Mouse (Mus musculus) T-helper 1 cell (primary cell): Measurements from ENCODE around the gene Cmtm8.

ENCODE experiments used
- in situ Hi-C: fragments of 300-600 bp; cut with MboI, MseI; formaldehyde crosslinking; loops from one replicate; pipeline ENCODE4 v1.15.1; 2025; ENCODE audit warnings: high pct_unique_total_duplicates

The Cmtm8 gene

GRCm38 (mm10) chr9:114787134-114787533, 56.8 kb downstream of the Cmtm8 start:
- in situ Hi-C loops, result no loop called here

DNA sequence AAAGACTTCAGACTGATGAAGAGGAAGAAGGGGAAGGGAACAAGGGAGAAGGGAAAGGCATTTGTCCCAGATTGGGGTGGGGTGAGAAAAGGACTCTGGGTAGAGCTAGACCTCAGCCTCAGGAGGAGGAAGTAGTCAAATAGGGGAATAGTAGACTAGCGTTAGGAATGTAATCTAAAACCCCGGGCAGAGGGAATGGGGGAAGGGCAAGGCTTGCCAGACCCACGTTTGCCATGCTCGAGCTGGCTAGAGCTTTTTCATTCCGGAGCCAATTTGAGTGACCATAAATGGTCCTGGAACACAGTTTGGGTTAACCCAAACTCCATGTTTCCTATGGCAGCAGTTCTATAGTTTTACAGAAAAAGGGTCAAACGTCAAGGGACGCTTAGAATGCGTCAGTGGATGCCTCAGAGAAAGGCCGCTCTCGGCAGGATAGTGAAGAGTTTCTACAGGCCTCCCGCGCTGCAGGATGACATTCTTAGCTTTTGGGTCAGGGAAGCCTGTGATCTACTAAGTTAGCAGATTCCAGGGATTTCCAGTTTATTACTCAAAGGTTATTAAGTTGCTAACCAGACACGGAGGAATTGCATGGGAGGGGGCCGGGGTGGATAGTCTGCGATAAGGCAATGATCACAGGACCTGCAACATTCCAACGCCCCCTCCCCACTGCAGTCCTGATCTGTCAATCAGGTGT, 58.4 kb downstream of the Cmtm8 start:
- in situ Hi-C loops, result no loop called here

- in situ Hi-C loops, result no loop called here
Measured at GRCm38 (mm10) chr9:114781526-114782212, 62.3 kb downstream of the Cmtm8 start, which contains the start of gene Cmtm7. Gene Cmtm7, minus strand, starts transcription at chr9:114781856.

DNA sequence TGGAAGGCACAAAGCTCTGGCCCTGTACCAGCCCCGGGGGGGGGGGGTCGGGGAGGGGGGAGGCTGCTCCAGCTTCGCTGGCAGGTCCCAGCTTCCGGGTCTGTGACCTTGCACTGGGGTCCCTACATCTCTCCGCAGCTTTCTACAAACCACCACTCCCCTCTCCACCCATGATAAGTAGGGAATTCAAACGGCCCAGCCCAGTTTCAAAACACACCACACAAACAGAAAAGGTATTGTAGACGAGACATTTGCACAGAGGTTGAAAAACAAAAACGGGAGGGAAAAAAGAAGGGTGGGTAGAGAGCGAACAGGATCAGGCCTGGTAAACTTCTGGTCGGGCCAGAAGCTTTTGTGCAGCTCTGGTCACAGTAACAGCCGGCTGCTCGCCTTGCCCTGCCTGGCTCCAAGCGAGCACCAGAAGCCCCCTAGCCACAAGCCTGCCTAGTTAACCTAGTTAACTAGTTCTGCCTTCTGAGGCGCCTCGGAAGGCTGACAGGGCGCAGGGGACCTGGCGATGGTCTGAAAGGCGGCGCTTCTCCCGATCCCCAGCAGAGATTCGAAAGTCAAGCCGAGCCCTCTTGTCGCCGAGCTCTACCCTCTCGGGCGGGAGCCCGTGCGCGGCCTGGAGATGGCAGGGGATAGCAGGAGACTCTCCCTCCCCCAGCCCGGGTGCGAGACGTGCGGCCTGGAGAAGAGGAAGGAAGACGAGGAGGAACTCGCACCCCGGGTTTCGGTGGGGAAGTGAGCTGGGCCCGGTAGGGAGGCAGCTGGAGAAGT, 63.0 kb downstream of the Cmtm8 start:
- in situ Hi-C loops, result no loop called here

GRCm38 (mm10) chr9:114779984-114780745, 63.8 kb downstream of the Cmtm8 start:
- in situ Hi-C loops, result no loop called here

DNA sequence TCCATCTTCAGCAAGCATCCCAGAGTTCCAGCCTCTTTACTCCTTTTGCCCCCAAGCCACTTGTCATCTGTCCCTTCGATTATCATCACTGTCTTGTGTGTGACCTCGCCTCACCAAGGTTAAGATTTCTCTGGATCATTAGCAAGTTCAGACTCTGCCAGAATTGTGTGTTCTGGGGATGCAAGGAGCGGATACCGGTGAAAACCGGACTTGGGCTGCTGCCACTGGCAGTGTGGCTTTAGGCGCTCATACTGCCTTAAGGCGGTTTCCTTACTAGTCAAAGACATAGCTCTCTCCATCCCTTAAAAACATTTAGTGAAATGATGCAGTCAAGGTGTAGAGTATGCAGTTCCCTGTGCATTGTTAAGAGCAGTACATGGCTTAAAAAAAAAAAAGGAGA, 65.1 kb downstream of the Cmtm8 start:
- in situ Hi-C loops, result no loop called here

GRCm38 (mm10) chr9:114778047-114778390, 65.9 kb downstream of the Cmtm8 start:
- in situ Hi-C loops, result no loop called here

GRCm38 (mm10) chr9:114777178-114778046, 66.5 kb downstream of the Cmtm8 start:
- in situ Hi-C loops, result no loop called here

GRCm38 (mm10) chr9:114776361-114776760, 67.6 kb downstream of the Cmtm8 start:
- in situ Hi-C loops, result no loop called here

GRCm38 (mm10) chr9:114775272-114775671, 68.7 kb downstream of the Cmtm8 start:
- in situ Hi-C loops, result no loop called here

DNA sequence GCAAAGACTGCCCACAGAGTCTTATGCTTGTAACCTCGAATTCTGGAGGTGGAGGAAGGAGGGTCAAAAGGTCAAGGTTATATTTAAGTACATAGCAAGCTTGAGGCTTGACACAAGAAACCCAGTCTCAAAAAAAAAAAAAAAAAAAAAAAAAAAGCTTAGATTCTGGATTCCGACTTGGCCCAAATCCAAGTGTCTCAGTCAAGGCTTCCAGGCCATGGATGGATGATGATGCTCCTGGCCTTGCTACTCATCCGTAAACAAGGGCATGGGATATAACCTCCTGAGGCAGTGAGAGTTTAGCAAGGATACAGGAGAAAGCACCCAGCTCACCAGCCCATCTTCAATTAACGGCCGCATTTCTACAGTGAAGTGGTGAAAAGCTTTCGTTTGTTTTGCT, 69.3 kb downstream of the Cmtm8 start:
- in situ Hi-C loops, result no loop called here

DNA sequence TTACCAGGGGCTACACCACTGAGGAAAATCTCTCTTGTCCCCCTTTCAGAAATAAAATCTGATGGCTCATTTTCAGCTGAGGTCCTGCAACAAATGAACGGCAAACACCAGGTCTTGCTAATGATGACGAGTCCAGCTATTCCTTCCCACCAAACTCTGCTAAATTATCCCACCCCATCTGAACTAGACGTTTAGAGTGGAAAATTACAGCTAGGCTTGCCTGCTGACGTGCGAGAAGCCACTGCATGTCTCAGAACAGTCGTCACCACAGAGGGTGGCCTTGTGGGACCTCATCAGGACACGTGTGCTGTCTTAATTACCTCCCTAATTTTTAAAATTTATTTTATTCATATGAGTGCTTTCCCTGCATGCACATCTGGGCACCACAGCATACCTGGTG, 72.4 kb downstream of the Cmtm8 start:
- in situ Hi-C loops, result no loop called here

- in situ Hi-C loops, result no loop called here
Measured at GRCm38 (mm10) chr9:114770224-114770623, 73.7 kb downstream of the Cmtm8 start.

DNA sequence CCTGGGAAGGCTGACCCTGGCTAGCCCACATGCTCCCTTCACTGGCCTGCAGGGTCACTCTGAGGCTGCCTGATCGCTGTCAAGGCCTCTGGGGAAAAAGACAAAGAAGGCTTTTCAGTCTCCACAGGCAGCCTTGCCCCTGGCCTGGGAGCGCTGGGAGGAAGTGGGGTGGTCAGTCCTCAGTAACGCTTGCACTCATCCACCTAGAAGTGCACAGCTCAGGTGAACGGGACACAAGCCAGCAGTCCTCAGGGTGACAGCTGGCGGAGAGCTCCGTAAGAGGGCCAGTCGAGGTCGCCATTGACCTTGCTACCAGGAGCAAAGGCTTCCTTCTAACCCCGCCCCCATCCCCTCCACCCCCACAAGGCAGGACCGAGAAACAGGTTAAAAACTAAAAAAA, 75.9 kb downstream of the Cmtm8 start:
- in situ Hi-C loops, result no loop called here

DNA sequence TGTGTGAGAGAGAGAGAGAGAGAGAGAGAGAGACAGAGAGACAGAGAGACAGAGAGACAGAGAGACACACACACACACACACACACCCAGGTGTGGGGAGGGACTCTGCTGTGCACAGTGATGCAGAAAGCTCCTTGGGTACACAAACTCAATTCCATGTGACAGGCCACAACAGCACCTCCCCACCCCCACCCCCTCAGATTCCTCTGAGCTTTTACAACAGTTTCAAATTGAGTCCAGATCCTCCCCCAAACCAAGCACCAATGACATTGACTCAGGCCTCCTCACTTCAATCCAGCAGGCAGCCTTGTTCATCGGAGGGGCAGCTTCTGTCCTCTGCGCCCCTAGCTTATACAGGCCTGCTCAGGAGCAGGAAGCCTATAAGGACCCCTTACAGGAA, 76.4 kb downstream of the Cmtm8 start:
- in situ Hi-C loops, result no loop called here

DNA sequence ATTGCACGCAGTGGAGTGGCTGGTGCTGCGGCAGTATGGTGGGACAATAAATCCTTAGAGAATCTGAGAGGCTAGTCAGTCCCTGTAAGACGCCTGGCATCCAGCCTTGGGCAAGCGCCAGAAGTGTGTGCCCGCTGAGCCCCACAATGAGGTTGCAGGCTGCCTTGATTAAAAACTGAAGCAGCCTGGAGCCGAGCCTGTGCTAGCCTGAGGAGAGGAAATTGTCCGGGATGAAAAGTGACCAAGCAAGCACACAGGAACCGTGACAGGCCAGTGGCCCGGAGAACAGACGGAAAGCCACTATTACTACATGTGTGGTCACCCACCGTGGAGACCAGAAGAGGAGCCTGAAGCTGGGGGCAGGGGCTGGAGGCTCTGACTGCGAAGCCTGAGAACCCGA, 76.9 kb downstream of the Cmtm8 start:
- in situ Hi-C loops, result no loop called here

DNA sequence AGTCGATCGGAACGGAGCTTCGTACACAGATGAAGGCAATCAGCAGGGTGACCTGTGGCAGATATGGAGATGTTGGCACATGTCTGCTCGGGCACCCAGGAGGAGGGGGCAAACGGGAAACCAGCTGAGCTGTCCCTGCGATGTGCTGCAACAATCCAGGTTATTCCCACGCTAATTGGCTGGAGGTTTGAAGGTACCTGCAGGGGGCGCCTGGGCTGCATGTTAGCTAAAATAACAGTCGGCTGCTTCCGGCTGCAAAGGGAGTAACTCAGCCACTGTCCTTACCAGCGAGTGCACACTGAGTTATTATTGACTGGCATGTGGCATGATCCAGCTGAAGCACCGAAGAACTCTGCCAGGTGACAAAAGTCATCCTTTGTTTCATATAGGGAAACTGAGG, 80.6 kb downstream of the Cmtm8 start:
- in situ Hi-C loops, result no loop called here

GRCm38 (mm10) chr9:114761848-114762247, 82.1 kb downstream of the Cmtm8 start:
- in situ Hi-C loops, result no loop called here

GRCm38 (mm10) chr9:114760353-114760752, 83.6 kb downstream of the Cmtm8 start:
- in situ Hi-C loops, result no loop called here

GRCm38 (mm10) chr9:114759886-114760285, 84.1 kb downstream of the Cmtm8 start:
- in situ Hi-C loops, result no loop called here

DNA sequence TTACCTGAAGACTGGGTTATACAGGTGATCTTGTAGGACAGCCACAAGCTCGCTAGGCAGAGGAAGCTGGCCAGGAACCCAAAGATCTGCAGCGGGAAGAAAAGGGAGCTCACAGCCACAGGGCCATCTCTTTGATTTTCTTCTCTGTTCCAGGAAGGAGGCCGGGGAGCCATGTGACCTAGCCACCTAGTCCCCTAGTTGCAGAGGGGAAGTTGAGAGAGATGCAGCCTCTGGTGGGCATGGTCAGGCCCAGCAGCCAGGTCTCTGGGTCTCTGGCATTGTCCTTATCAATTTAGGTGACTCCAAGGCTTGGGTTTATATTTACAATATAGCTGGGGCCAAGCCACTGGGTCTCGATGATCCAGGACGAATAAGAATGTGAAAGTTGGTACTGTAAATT, 85.2 kb downstream of the Cmtm8 start:
- in situ Hi-C loops, result no loop called here
